Mouse (Mus musculus) forebrain, embryonic 13.5 days (tissue): ENCODE measurements around the gene Emc1. TPM values are rescaled to one million over a fixed set of nuclear protein-coding genes. Genes with fewer than 3 reads are reported as not detected.
"Not testable (repeated sequence)": the region's sequence is repeated elsewhere in the genome, so short reads cannot be mapped to it uniquely, and the experiment has no call there.

Experiments used
- ATAC-seq: fragments of 200-750 bp; cut with Nextera tagmentation; 2 replicates; pipeline ENCODE4 v1.8.0; 2017
- H3K27ac ChIP-seq: fragments of 300-500 bp; sonication (generic); 2 replicates; pipeline ENCODE4 v1.5.1; 2015; ENCODE audit warnings: inconsistent platforms, mild to moderate bottlenecking, moderate library complexity
- H3K27me3 ChIP-seq: fragments of 300-500 bp; sonication (generic); 2 replicates; pipeline ENCODE4 v1.6.1; 2015; ENCODE audit warnings: mild to moderate bottlenecking, inconsistent platforms
- H3K36me3 ChIP-seq: fragments of 300-500 bp; sonication (generic); 2 replicates; pipeline ENCODE4 v1.6.1; 2015; ENCODE audit warnings: mild to moderate bottlenecking, inconsistent platforms; ENCODE audit not compliant: poor library complexity, severe bottlenecking
- H3K4me1 ChIP-seq: fragments of 300-500 bp; sonication (generic); 2 replicates; pipeline ENCODE4 v1.6.1; 2015; ENCODE audit warnings: inconsistent platforms
- H3K4me2 ChIP-seq: fragments of 300-500 bp; sonication (generic); 2 replicates; pipeline ENCODE4 v1.6.1; 2015; ENCODE audit warnings: inconsistent platforms, mild to moderate bottlenecking, moderate library complexity
- H3K4me3 ChIP-seq: fragments of 300-500 bp; sonication (generic); 2 replicates; pipeline ENCODE4 v1.5.1; 2015; ENCODE audit warnings: mild to moderate bottlenecking, inconsistent platforms
- H3K9ac ChIP-seq: fragments of 300-500 bp; sonication (generic); 2 replicates; pipeline ENCODE4 v1.6.1; 2015; ENCODE audit warnings: mild to moderate bottlenecking, inconsistent platforms
- H3K9me3 ChIP-seq: fragments of 300-500 bp; sonication (generic); replicated peaks from 2 replicates; pipeline ENCODE4 v1.6.1; 2016; ENCODE audit warnings: inconsistent platforms
- WGBS: fragments of 180-500 bp; shearing (Covaris S2); methylation state at CpG from one replicate; pipeline ENCODE4 v1.1.7; 2015; 5-methylcytosine and 5-hydroxymethylcytosine counted together
- polyA plus RNA-seq: library from polyadenylated mRNA; unstranded; fragments of >200 nt; fragmentation: Nextera tagmentation; extraction: Ambion mirVana; gene quantifications from 2 replicates; pipeline ENCODE4 v1.2.1, GENCODE M21; 2015

Gene Emc1
- polyA plus RNA-seq, 1 experiment from 2014 or later, result 29.3 TPM

GRCm38 (mm10) chr4:139367336-139367735 lies 14.9 kb downstream of the Emc1 start:
- ATAC-seq, result no peak

GRCm38 (mm10) chr4:139368038-139368437 lies 15.7 kb downstream of the Emc1 start:
- Histone ChIP-seq H3K9me3 (no peaks in the 10 kb centered on the region), H3K9ac (no peak overlapping the region), H3K4me2 (no peak overlapping the region), H3K4me1 (no peaks in the 10 kb centered on the region), H3K27me3 (no peaks in the 10 kb centered on the region), H3K27ac (no peak overlapping the region), H3K4me3 (no peak overlapping the region), H3K36me3 (peaks cover 98% of the 10 kb centered on the region)
- WGBS, result 94% methylated on average over 5 of the region's 5 CpGs
- no peak for ATAC-seq

More at GRCm38 (mm10) chr4:139367336-139367735, 14.9 kb downstream of the Emc1 start:
- H3K4me1 ChIP-seq, result no peaks in the 10 kb centered on the region
- no peaks in the 10 kb centered on the region for H3K9me3 ChIP-seq
- H3K27ac ChIP-seq, result no peak overlapping the region
- no peak overlapping the region for H3K4me2 ChIP-seq
- H3K9ac ChIP-seq, result no peak overlapping the region
- H3K36me3 ChIP-seq, result peaks cover 98% of the 10 kb centered on the region
- no peaks in the 10 kb centered on the region for H3K27me3 ChIP-seq
- no peak overlapping the region for H3K4me3 ChIP-seq
- 97% methylated on average over 3 of the region's 3 CpGs for WGBS

GRCm38 (mm10) chr4:139373130-139373529 lies 20.7 kb downstream of the Emc1 start:
- no peak overlapping the region for H3K27ac ChIP-seq
- no peaks in the 10 kb centered on the region for H3K27me3 ChIP-seq
- peaks cover 96% of the 10 kb centered on the region for H3K36me3 ChIP-seq
- H3K9me3 ChIP-seq, result no peaks in the 10 kb centered on the region
- no peak for ATAC-seq
- no peak overlapping the region for H3K4me2 ChIP-seq
- H3K4me1 ChIP-seq, result no peaks in the 10 kb centered on the region
- no peak overlapping the region for H3K9ac ChIP-seq
- no peak overlapping the region for H3K4me3 ChIP-seq
- WGBS, result 93% methylated on average over 4 of the region's 4 CpGs

- H3K27ac ChIP-seq, result no peak overlapping the region
- WGBS, result 92% methylated on average over 10 of the region's 10 CpGs
- no peaks in the 10 kb centered on the region for H3K9me3 ChIP-seq
- H3K4me3 ChIP-seq, result no peak overlapping the region
- H3K4me1 ChIP-seq, result no peaks in the 10 kb centered on the region
- no peak overlapping the region for H3K9ac ChIP-seq
- no peak overlapping the region for H3K4me2 ChIP-seq
- no peak for ATAC-seq
- peaks cover 92% of the 10 kb centered on the region for H3K36me3 ChIP-seq
- H3K27me3 ChIP-seq, result no peaks in the 10 kb centered on the region
These were observed 21.1 kb downstream of the Emc1 start for GRCm38 (mm10) chr4:139373531-139373930.

GRCm38 (mm10) chr4:139379719-139380118 lies 27.3 kb downstream of the Emc1 start:
- Histone ChIP-seq H3K9me3 (no peaks in the 10 kb centered on the region), H3K4me2 (peak overlapping the region; percentile 98), H3K4me3 (peak overlapping the region; percentile 87), H3K36me3 (peaks cover 33% of the 10 kb centered on the region), H3K27me3 (no peaks in the 10 kb centered on the region), H3K4me1 (peaks cover 24% of the 10 kb centered on the region), H3K27ac (peak overlapping the region; percentile 73; the same call in 1 of the 2 replicates), H3K9ac (peak overlapping the region; percentile 86)
- WGBS, result 13% methylated on average over 8 of the region's 8 CpGs
- ATAC-seq, result no peak

GRCm38 (mm10) chr4:139380207-139380748 lies 27.9 kb downstream of the Emc1 start:
- Histone ChIP-seq H3K4me1 (peaks cover 24% of the 10 kb centered on the region), H3K36me3 (peaks cover 27% of the 10 kb centered on the region), H3K9ac (peak overlapping the region; percentile 86), H3K27ac (peak overlapping the region; percentile 73), H3K4me3 (peak overlapping the region; percentile 87), H3K9me3 (no peaks in the 10 kb centered on the region), H3K4me2 (peak overlapping the region; percentile 98), H3K27me3 (no peaks in the 10 kb centered on the region)
- peak; percentile 95 for ATAC-seq
- WGBS, result under 1% methylated on average over 45 of the region's 54 CpGs

GRCm38 (mm10) chr4:139380775-139381451 lies 28.5 kb downstream of the Emc1 start:
- peak overlapping the region; percentile 98 for H3K4me2 ChIP-seq
- H3K9me3 ChIP-seq, result no peaks in the 10 kb centered on the region
- peaks cover 21% of the 10 kb centered on the region for H3K36me3 ChIP-seq
- H3K27me3 ChIP-seq, result no peaks in the 10 kb centered on the region
- peaks cover 24% of the 10 kb centered on the region for H3K4me1 ChIP-seq
- H3K4me3 ChIP-seq, result peak overlapping the region; percentile 87
- peak overlapping the region; percentile 86 for H3K9ac ChIP-seq
- WGBS, result 4% methylated on average over 39 of the region's 44 CpGs
- peak; percentile 66; the same call in 1 of the 2 replicates for ATAC-seq
- H3K27ac ChIP-seq, result peak overlapping the region; percentile 73

- Histone ChIP-seq H3K9me3 (no peaks in the 10 kb centered on the region), H3K27me3 (no peaks in the 10 kb centered on the region), H3K27ac (no peak overlapping the region), H3K36me3 (peaks cover 16% of the 10 kb centered on the region; the same call in 1 of the 2 replicates), H3K4me1 (peaks cover 24% of the 10 kb centered on the region), H3K9ac (peak overlapping the region; percentile 86), H3K4me2 (peak overlapping the region; percentile 98), H3K4me3 (peak overlapping the region; percentile 87)
- ATAC-seq, result no peak
- WGBS, result 60% methylated on average over 4 of the region's 4 CpGs
These were observed 29.1 kb downstream of the Emc1 start for GRCm38 (mm10) chr4:139381452-139381845.

GRCm38 (mm10) chr4:139382231-139382630 lies 29.8 kb downstream of the Emc1 start:
- 84% methylated on average over 7 of the region's 7 CpGs for WGBS
- Histone ChIP-seq H3K9ac (no peak overlapping the region), H3K4me1 (peaks cover 24% of the 10 kb centered on the region), H3K27ac (no peak overlapping the region), H3K4me3 (no peak overlapping the region), H3K27me3 (no peaks in the 10 kb centered on the region), H3K9me3 (no peaks in the 10 kb centered on the region), H3K36me3 (peaks cover 8% of the 10 kb centered on the region; the same call in 1 of the 2 replicates), H3K4me2 (peak overlapping the region; percentile 98)
- no peak for ATAC-seq

- not testable (repeated sequence) for H3K27ac ChIP-seq, H3K4me2 ChIP-seq, ATAC-seq, H3K4me3 ChIP-seq, H3K9me3 ChIP-seq, H3K27me3 ChIP-seq, H3K9ac ChIP-seq
- H3K4me1 ChIP-seq, result peaks cover 17% of the 10 kb centered on the region
- WGBS, result 88% methylated on average over 5 of the region's 5 CpGs
- H3K36me3 ChIP-seq, result peaks cover 18% of the 10 kb centered on the region
These were observed 33.5 kb downstream of the Emc1 start for GRCm38 (mm10) chr4:139385841-139386240.

GRCm38 (mm10) chr4:139386869-139387319 lies 34.5 kb downstream of the Emc1 start:
- Histone ChIP-seq H3K27me3 (no peaks in the 10 kb centered on the region), H3K4me2 (no peak overlapping the region), H3K9me3 (no peaks in the 10 kb centered on the region), H3K36me3 (peaks cover 29% of the 10 kb centered on the region), H3K27ac (no peak overlapping the region), H3K9ac (no peak overlapping the region), H3K4me1 (peaks cover 7% of the 10 kb centered on the region), H3K4me3 (no peak overlapping the region)
- ATAC-seq, result no peak
- 74% methylated on average over 6 of the region's 6 CpGs for WGBS

- WGBS, result 89% methylated on average over 4 of the region's 4 CpGs
- ATAC-seq, result no peak
- Histone ChIP-seq H3K9ac (no peak overlapping the region), H3K4me2 (no peak overlapping the region), H3K4me1 (no peaks in the 10 kb centered on the region), H3K36me3 (peaks cover 54% of the 10 kb centered on the region), H3K9me3 (no peaks in the 10 kb centered on the region), H3K4me3 (no peak overlapping the region), H3K27me3 (no peaks in the 10 kb centered on the region), H3K27ac (no peak overlapping the region)
These were observed 37.2 kb downstream of the Emc1 start for GRCm38 (mm10) chr4:139389557-139389956.
